In the genomic region with DNA sequence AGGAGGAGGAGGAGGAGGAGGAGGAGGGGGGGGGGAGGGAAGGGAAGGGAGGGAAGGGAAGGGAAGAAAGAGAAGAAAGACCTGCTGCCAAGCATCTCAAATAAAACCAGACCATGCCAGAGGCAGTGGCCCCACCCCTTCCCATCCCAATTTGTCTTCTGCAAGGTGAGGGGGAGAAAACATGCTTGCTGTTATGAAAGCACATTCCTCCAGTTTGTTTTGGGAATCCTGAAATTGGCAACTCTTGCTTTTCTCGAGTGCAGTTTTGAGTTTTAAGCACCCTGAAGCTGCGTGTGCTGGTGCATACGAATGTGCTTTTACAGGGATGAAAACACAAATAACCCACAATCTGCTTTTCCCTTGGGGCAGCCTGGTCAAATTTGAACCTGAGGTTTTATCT, we compare ENCODE assay signal across 19 mouse cellular contexts.
"Had no signal": no experiment of that assay in that cellular context is flagged by ENCODE, and none has a peak within 500 bp of the region (broad histone marks: within the 10 kb centered on the region; RNA-seq: fewer than 3 reads in every experiment).

No protein-coding gene starts in this region.

- H3K36me3 ChIP-seq: liver, embryonic 15.5 days; lung, embryonic 15.5 days; midbrain, embryonic 10.5 days; midbrain, embryonic 13.5 days; midbrain, embryonic 15.5 days; neural tube, embryonic 13.5 days; neural tube, embryonic 15.5 days; stomach, embryonic 15.5 days had no signal

- H3K4me2 ChIP-seq: liver, embryonic 15.5 days; lung, embryonic 15.5 days; midbrain, embryonic 13.5 days; midbrain, embryonic 15.5 days; neural tube, embryonic 13.5 days; neural tube, embryonic 15.5 days; stomach, embryonic 15.5 days had no signal

- H3K27me3 ChIP-seq: liver, embryonic 15.5 days; lung, embryonic 15.5 days; midbrain, embryonic 13.5 days; midbrain, embryonic 15.5 days; neural tube, embryonic 13.5 days; neural tube, embryonic 15.5 days; stomach, embryonic 15.5 days had no signal

- H3K9ac ChIP-seq: liver, embryonic 15.5 days; liver, postnatal 0 days; lung, embryonic 15.5 days; midbrain, embryonic 13.5 days; midbrain, embryonic 15.5 days; neural tube, embryonic 13.5 days; neural tube, embryonic 15.5 days; stomach, embryonic 15.5 days had no signal

- ATAC-seq: liver, postnatal 0 days; lung, postnatal 0 days; midbrain, embryonic 13.5 days; midbrain, embryonic 15.5 days had no signal

- H3K4me1 ChIP-seq: liver, embryonic 15.5 days; lung, embryonic 15.5 days; midbrain, embryonic 15.5 days; neural tube, embryonic 13.5 days; neural tube, embryonic 15.5 days; stomach, embryonic 15.5 days had no signal

- H3K9me3 ChIP-seq: liver, embryonic 15.5 days; lung, embryonic 15.5 days; midbrain, embryonic 10.5 days; midbrain, embryonic 13.5 days; midbrain, embryonic 15.5 days; neural tube, embryonic 13.5 days; neural tube, embryonic 15.5 days; stomach, embryonic 15.5 days had no signal

- H3K4me3 ChIP-seq: liver, embryonic 15.5 days; lung, embryonic 15.5 days; midbrain, embryonic 10.5 days; midbrain, embryonic 13.5 days; midbrain, embryonic 15.5 days; myocyte; neural tube, embryonic 13.5 days; neural tube, embryonic 15.5 days; stomach, embryonic 15.5 days had no signal

- H3K27ac ChIP-seq: liver, embryonic 15.5 days; lung, embryonic 15.5 days; midbrain, embryonic 10.5 days; midbrain, embryonic 13.5 days; midbrain, embryonic 15.5 days; neural tube, embryonic 13.5 days; neural tube, embryonic 15.5 days; stomach, embryonic 15.5 days; stomach, postnatal 0 days had no signal

- DNase-seq: liver, postnatal 0 days; lung, adult 2 months; lung, postnatal 4 days; retina, postnatal 1 day; right cerebral cortex, adult 18-20 months; thymus, adult 18-20 months; thymus, postnatal 14 days; thymus, postnatal 36 days had no signal
